Mouse (Mus musculus) liver, adult 2 months (tissue): ENCODE measurements around the gene Lsm2.

Experiments used
- CTCF ChIP-seq: fragments of 200-500 bp; IDR thresholded peaks from 2 replicates; pipeline ENCODE4 v1.5.1; 2011; ENCODE audit warnings: low read depth, low read length, control low read depth
- POLR2A ChIP-seq: fragments of 200-500 bp; IDR thresholded peaks from 2 replicates; pipeline ENCODE4 v1.6.1; 2011; ENCODE audit warnings: low read length, control low read depth; ENCODE audit not compliant: insufficient read depth; ENCODE audit errors: extremely low read depth

GRCm38 (mm10) chr17:34960702-34961493, 20.8 kb upstream of the Lsm2 start:
- TF ChIP-seq POLR2A (no peak), CTCF (no peak)
